Mouse (Mus musculus) Patski (cell line): ENCODE results near the gene Tgfb3. TPM values are rescaled to one million over a fixed set of nuclear protein-coding genes. Genes with fewer than 3 reads are reported as not detected.
A peak's percentile ranks its signal among the peaks of the same experiment; 100 is the strongest.

Experiments
- ATAC-seq: fragments of 100-300 bp; one replicate; pipeline ENCODE4 v1.8.0; 2021
- CTCF ChIA-PET: fragments of 350-600 bp; sonication (Branson Sonifier 250); formaldehyde crosslinking; loops from one replicate; lab custom pipeline; 2022; ENCODE audit warnings: inconsistent platforms; lab: Charles Lee
- POLR2A ChIA-PET: fragments of 350-600 bp; sonication (Branson Sonifier 250); formaldehyde crosslinking; loops from one replicate; lab custom pipeline; 2022; ENCODE audit warnings: antibody characterized with exemption, inconsistent platforms; lab: Charles Lee
- DNase-seq: peaks from one replicate; pipeline ENCODE4 v3.0.0-alpha.2; 2011; ENCODE audit warnings: low read depth, low spot score
- H3K27me3 ChIP-seq: fragments of 371-371 bp; one replicate; pipeline ENCODE4 v1.5.1; 2021
- CTCF ChIP-seq: fragments of 100-300 bp; IDR thresholded peaks from one replicate; pipeline ENCODE4 v1.5.1; 2021
- in situ Hi-C: fragments of 300-500 bp; cut with MboI; formaldehyde crosslinking; loops from 3 replicates; pipeline ENCODE4 v1.11.1; 2018; ENCODE audit warnings: low pct_unique_long_range_greater_than_20kb, mixed read lengths
- polyA plus RNA-seq: library from polyadenylated mRNA; unstranded; gene quantifications from one replicate; pipeline ENCODE4 v1.2.3, GENCODE M21; 2021

The Tgfb3 gene
- polyA plus RNA-seq, 1 experiment from 2014 or later, result 25.6 TPM

- peak; percentile 24 for ATAC-seq
- TF ChIP-seq CTCF, result no peak
- no peak for DNase-seq
- H3K27me3 ChIP-seq, result no peaks in the 10 kb centered on the region
- POLR2A ChIA-PET, result interaction anchor here (0.5 to 0.7 kb wide), 2 partner anchors 45 to 177 kb away, joined by 3 to 5 read pairs; no protein-coding TSS in a partner anchor
- in situ Hi-C loops, result loop anchor here (25.0 kb wide), 2 partner anchors 745 to 805 kb away; partner anchors contain the start of genes Irf2bpl and Nek9
- CTCF ChIA-PET, result interaction anchor here (1.4 kb wide), 1 partner anchor 239 kb away, joined by 3 read pairs; no protein-coding TSS in a partner anchor
These were observed 3.7 kb upstream of the Tgfb3 start, which contains the start of gene Ift43 for GRCm38 (mm10) chr12:86082481-86083012. Gene Ift43, plus strand, starts transcription at chr12:86082541.

- no peaks in the 10 kb centered on the region for H3K27me3 ChIP-seq
- ATAC-seq (peak; percentile 73), DNase-seq (no peak)
- CTCF ChIA-PET, result interaction anchor here (0.7 to 3.8 kb wide), 8 partner anchors 31 to 231 kb away, joined by 3 to 12 read pairs (median 3); no protein-coding TSS in a partner anchor
- POLR2A ChIA-PET, result interaction anchor here (0.7 to 1.2 kb wide), 3 partner anchors 117 to 514 kb away, joined by 3 to 4 read pairs (median 3); no protein-coding TSS in a partner anchor
- in situ Hi-C loops, result loop anchor here (5.0 to 25.0 kb wide), 6 partner anchors 52 to 808 kb away; partner anchors contain the start of genes Flvcr2, Irf2bpl and Nek9
- TF ChIP-seq CTCF, result no peak
These were observed 394 bp upstream of the Tgfb3 start for GRCm38 (mm10) chr12:86079202-86079667.

GRCm38 (mm10) chr12:86078176-86078552 lies 677 bp downstream of the Tgfb3 start:
- in situ Hi-C loops, result loop anchor here (5.0 to 25.0 kb wide), 6 partner anchors 51 to 809 kb away; partner anchors contain the start of genes Flvcr2, Irf2bpl and Nek9
- no peak for TF ChIP-seq CTCF

GRCm38 (mm10) chr12:86077736-86078135 lies 1.1 kb downstream of the Tgfb3 start:
- CTCF ChIA-PET, result interaction anchor here (1.0 to 3.8 kb wide), 4 partner anchors 53 to 246 kb away, joined by 3 to 12 read pairs (median 6); no protein-coding TSS in a partner anchor
- DNase-seq (no peak), ATAC-seq (no peak)
- H3K27me3 ChIP-seq, result no peaks in the 10 kb centered on the region
- TF ChIP-seq CTCF, result no peak
- POLR2A ChIA-PET, result interaction anchor here (0.6 to 0.8 kb wide), 2 partner anchors 14 to 229 kb away, joined by 3 read pairs; no protein-coding TSS in a partner anchor
- in situ Hi-C loops, result loop anchor here (5.0 to 25.0 kb wide), 6 partner anchors 50 to 810 kb away; partner anchors contain the start of genes Flvcr2, Irf2bpl and Nek9

More at GRCm38 (mm10) chr12:86078176-86078552, 677 bp downstream of the Tgfb3 start:
- ChIA-PET CTCF (interaction anchor here (1.0 to 3.8 kb wide), 4 partner anchors 54 to 247 kb away, joined by 3 to 12 read pairs (median 6); no protein-coding TSS in a partner anchor), POLR2A (interaction anchor here (0.6 to 1.2 kb wide), 4 partner anchors 14 to 230 kb away, joined by 3 to 5 read pairs (median 3); no protein-coding TSS in a partner anchor)
- DNase-seq (no peak), ATAC-seq (no peak)
- H3K27me3 ChIP-seq, result no peaks in the 10 kb centered on the region

- no peak for DNase-seq
These were observed 1.5 kb downstream of the Tgfb3 start for GRCm38 (mm10) chr12:86077322-86077721.

GRCm38 (mm10) chr12:86076321-86076901 lies 2.4 kb downstream of the Tgfb3 start:
- POLR2A ChIA-PET, result no interaction called here
- no peak for TF ChIP-seq CTCF
- ATAC-seq (no peak), DNase-seq (no peak)
- CTCF ChIA-PET, result interaction anchor here (0.6 to 2.5 kb wide), 18 partner anchors 39 to 228 kb away, joined by 3 to 10 read pairs (median 3); no protein-coding TSS in a partner anchor
- in situ Hi-C loops, result loop anchor here (5.0 to 25.0 kb wide), 6 partner anchors 49 to 811 kb away; partner anchors contain the start of genes Flvcr2, Irf2bpl and Nek9
- H3K27me3 ChIP-seq, result no peaks in the 10 kb centered on the region

More at GRCm38 (mm10) chr12:86077322-86077721, 1.5 kb downstream of the Tgfb3 start:
- TF ChIP-seq CTCF, result no peak
- ChIA-PET POLR2A (no interaction called here), CTCF (interaction anchor here (1.3 to 3.8 kb wide), 3 partner anchors 53 to 211 kb away, joined by 3 to 12 read pairs (median 8); no protein-coding TSS in a partner anchor)
- ATAC-seq, result no peak
- in situ Hi-C loops, result loop anchor here (5.0 to 25.0 kb wide), 6 partner anchors 50 to 810 kb away; partner anchors contain the start of genes Flvcr2, Irf2bpl and Nek9
- no peaks in the 10 kb centered on the region for H3K27me3 ChIP-seq

- H3K27me3 ChIP-seq, result no peaks in the 10 kb centered on the region
- ChIA-PET CTCF (interaction anchor here (0.7 to 1.5 kb wide), 7 partner anchors 38 to 221 kb away, joined by 3 to 10 read pairs (median 3); no protein-coding TSS in a partner anchor), POLR2A (no interaction called here)
- in situ Hi-C loops, result loop anchor here (5.0 to 25.0 kb wide), 6 partner anchors 48 to 812 kb away; partner anchors contain the start of genes Flvcr2, Irf2bpl and Nek9
- TF ChIP-seq CTCF, result no peak
- ATAC-seq (no peak), DNase-seq (no peak)
These were observed 3.5 kb downstream of the Tgfb3 start for GRCm38 (mm10) chr12:86075358-86075757.

GRCm38 (mm10) chr12:86074681-86075080 lies 4.2 kb downstream of the Tgfb3 start:
- DNase-seq (no peak), ATAC-seq (no peak)
- TF ChIP-seq CTCF, result no peak
- ChIA-PET CTCF (interaction anchor here (0.9 to 1.4 kb wide), 2 partner anchors 15 to 227 kb away, joined by 3 to 4 read pairs; no protein-coding TSS in a partner anchor), POLR2A (no interaction called here)
- H3K27me3 ChIP-seq, result no peaks in the 10 kb centered on the region
- in situ Hi-C loops, result loop anchor here (5.0 to 25.0 kb wide), 6 partner anchors 47 to 813 kb away; partner anchors contain the start of genes Flvcr2, Irf2bpl and Nek9

GRCm38 (mm10) chr12:86071432-86071831 lies 7.4 kb downstream of the Tgfb3 start:
- TF ChIP-seq CTCF, result no peak
- no peaks in the 10 kb centered on the region for H3K27me3 ChIP-seq
- in situ Hi-C loops, result loop anchor here (10.0 kb wide), 1 partner anchor 327 kb away; the partner anchor contains the start of gene Flvcr2
- ATAC-seq (no peak), DNase-seq (no peak)
- POLR2A ChIA-PET, result no interaction called here
- CTCF ChIA-PET, result no interaction called here
